Mouse (Mus musculus) frontal cortex, adult (tissue): ENCODE data around the gene Sertad2.

Source experiments
- ATAC-seq: cut with Nextera tagmentation; 2 replicates; pipeline ENCODE4 v1.9.2; 2017; ENCODE audit warnings: mild to moderate bottlenecking, moderate library complexity, mixed read lengths; ENCODE audit not compliant: low TSS enrichment

Gene Sertad2

DNA sequence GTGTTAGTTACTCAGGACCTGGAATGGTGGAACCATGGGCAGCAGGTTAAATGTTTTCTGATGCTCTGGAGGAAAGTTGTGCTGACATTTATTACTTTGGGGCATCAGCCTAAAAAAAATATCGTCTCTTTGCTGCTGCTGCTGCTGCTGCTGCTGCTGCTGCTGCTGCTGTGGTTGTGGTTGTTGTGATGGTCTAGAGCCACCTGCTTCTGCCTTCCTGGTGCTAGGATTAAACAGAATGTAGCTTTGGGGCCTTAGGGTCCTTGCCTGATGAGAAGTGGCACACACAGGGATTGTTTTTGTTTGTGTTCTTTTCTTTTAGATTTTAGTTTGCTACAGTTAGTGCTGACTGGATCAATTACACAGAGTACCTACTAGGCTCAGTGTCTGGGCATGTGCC lies 101.1 kb downstream of the Sertad2 start:
- ATAC-seq, result no peak

DNA sequence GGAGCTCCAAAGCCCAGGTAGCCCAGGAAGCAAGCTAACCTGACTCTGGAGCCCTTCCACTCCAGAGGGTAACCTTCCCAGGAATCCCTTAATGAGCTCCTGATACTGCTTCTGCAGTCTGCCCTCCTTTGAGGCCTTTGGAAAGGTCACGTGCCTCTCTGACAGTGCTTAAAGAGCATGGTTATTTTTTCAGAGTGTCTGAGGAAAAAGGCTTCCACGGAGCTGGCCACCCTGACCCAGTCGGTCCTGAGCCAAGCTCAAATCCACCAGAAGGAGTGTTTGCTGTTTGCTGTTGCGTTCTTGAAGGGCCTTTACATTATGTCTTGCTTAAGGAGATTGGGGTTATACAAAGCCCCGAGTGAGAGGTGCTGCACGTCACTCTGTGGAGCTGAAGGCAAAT lies 101.8 kb downstream of the Sertad2 start:
- ATAC-seq, result no peak

DNA sequence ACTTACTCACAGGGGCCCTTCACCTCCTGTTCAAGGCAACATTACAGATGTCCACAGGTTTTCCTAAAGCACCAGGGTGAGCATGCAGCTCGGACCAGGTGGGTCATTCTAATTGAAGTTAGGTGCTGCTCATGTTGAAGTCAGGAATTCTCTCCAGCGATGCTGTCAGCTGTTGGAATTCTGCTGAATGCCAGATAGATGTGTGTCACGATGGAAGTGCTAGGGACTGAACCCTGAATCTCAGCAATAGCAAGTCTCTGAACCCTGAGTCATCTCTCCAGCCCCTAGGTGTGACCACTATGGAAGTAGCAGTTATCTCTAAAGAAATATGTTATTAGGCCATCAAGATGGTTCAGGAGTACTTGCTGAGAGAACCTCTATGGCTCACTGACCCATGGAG lies 102.5 kb downstream of the Sertad2 start:
- no peak for ATAC-seq

DNA sequence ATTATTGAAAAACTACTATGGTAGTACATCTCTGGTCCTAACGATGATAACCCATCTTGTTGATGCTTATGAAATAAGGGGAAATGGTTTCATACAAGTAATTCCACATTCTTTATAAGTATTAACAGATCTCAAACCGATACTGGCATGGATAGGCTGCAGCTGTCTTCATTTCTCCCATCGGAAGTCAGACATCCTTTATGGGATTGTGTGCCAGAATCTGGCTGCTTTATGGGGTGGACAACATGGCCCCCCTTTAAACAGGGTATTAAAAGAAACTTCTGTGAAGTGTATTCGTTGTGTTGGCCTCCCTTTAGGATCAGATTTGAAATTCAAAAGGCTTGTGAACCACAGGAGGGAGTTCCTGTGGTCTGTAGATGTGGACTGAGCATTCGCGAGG lies 103.1 kb downstream of the Sertad2 start:
- no peak for ATAC-seq

DNA sequence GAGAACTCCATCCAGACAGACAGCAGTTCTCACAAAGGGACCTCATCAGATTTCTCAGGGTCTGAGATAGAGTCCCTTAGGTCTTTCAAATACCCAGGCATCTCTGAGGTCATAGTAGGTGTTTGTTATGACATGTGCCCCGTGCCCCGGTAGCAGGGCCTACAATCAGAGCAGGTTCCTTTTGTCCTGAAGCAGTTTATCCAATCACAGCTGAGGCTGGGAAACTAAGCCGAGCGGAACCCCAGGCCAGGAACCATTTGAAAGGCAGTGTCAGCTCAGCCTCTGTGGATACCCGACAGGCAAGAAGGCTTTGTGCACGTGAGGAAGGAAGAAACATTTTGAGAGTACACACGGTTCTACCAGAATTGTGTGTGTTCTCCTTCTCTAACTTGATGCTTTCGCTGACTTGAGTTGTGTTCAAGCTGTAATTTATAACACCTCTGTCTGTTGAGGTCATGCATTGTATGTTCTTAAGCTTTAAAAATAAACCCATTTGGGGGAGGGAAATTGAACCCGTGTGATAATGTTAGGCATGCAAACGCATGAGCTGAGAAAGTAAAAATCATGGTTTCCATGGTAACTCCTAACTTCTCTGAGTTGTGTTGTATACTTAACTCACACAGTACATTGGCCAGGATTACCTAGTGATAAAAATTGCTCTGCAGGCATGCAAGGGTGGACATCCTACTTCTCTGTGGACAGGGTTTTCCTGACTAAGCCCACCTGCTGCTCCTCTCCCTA lies 104.1 kb downstream of the Sertad2 start:
- peak; percentile 50 for ATAC-seq

DNA sequence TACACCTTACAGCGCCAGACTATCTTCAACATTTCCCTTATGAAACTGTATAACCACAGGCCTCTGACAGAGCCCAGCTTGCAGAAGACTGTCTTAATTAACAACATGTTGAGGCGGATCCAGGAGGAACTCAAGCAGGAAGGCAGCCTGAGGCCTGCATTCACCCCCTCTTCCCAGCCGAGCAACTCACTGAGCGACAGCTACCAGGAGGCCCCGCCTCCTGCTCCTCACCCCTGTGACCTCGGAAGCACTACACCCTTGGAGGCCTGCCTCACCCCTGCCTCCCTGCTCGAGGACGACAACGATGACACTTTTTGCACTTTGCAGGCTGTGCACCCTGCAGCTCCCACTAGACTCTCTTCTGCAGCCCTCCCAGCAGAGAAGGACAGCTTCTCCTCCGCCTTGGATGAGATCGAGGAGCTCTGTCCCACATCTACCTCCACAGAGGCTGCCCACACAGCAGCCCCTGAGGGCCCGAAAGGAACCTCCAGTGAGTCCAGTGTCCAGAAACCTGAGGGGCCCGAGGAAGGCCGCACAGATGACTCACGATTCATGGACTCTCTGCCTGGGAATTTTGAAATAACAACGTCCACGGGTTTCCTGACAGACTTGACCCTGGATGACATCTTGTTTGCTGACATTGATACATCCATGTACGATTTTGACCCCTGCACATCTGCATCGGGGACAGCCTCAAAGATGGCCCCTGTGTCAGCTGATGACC lies 105.0 kb downstream of the Sertad2 start:
- peak; percentile 70 for ATAC-seq

DNA sequence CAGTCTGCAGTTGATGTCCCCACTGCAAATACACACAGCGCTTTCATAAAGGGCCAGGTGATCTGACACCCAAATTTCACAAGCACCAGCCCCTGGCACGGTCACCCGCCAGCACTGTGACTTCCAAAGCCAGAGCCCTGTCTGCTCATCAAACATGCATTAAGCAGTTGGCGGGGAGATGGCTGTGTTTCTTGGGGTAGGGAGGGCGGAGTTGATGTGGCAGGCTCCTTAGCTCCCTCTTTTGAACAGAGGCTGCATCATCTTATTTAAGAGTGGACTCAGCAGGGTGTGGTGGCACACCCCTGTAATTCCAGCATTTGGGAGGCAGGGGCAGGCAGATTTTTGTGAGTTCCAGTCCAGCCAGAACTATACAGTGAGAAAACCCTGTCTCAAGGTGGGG lies 106.4 kb downstream of the Sertad2 start:
- ATAC-seq, result no peak

DNA sequence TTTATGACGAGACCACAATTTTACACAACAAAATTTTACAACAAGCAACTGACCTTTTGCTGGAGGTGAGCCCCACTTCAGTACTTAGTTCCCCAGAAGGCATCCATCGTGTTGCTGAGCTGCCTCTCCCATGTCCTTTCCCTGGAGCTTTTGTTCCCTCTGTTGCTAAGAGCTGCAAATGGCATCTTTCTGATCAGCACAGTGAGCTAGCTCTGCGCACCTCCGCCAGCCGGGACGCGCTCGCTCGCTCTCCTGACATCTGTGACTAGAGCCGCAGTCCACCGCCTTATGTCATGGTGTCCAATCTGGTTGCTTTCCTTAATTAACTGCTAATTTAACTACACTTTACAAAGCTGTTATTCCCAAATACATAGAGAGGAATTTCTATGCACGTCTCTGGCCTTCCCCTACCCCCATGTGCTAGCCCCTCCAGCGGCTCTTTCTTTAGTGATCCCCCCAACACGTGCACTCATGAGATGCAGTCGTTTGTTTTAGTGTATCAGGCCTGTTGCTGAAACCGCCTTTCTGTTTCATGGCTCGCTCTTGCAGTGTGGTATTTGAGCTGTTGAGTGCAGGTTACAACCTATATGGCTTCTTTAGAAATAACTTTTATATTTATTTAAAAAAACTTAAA lies 107.1 kb downstream of the Sertad2 start:
- no peak for ATAC-seq

DNA sequence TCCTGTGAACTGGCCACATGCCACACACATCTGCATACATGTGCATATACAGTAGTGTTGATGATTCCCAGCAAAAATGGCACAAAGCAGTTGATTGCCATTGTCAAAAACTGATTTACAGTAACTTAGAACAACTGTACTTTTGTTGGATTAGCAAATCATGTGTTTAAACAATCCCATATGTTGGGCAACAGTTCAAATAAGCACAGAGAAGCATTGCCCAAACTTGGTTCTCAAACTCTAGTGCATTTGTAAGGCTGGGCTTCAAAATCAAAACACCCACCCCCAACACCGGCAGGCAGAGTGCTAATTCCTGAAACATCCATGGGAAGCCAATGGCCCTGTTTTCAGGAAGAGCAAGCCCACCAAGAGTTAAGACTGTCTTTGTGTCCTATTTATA lies 108.1 kb downstream of the Sertad2 start:
- ATAC-seq, result no peak

DNA sequence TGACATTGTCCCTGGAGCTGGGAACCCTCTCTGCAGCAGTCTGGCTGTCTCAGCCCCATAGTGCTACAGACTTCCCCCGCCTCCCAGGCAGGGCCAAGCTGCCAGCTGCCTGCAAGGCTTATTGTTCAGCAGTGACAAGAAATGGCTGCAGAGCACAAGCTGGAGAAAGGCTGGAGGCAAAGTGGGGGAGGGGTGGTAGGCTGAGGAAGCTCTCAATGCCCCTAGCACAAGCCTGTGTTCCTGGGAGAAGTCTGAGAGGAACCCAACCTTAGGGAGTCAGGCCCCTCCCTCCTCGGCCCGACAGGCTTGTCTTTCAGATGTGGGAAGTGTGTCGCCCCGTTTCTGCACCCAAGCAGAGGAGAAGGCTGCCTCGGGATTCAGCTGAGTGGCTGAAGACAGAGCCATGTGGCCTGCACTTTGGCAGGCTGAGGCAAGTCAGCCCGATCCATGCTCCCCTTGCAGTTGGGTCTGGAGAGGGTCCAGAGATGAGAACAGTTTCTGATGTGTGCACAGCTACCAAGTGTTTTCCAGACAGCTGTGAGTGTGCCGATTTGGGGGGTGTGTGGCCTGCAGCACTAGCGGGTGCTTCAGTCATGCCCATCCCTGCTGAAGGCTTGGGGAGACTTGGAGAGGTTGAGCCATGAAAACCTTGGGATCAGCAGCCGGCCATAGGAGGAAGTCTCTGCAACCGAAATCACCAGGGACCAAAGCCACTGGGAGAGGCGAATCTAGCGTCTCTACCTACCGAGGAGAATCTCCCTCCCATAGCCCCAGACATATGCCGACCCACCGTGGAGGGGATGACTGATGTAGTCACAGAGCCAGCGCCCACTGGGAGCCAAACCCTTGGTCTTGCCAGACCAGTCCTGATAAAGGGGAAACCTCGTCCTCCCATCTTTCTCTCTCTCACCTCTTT lies 113.0 kb downstream of the Sertad2 start:
- peak; percentile 84 for ATAC-seq

DNA sequence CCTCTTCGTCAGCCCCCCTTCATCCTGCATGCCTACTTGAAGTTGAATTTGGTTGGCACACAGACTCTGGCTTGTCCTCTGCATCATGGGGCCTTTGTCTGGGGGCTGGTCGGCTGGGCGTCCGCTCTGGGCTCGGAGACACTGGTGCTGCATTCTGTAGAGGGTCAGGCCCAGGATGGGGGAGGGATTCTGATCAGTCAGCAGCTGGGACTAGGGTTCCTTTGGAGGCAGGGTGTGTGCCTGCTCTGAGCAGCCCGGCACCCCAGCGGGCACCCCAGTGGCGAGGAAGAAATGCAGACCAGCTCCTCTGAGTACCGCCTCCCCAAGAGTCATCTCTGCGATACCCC lies 113.6 kb downstream of the Sertad2 start:
- no peak for ATAC-seq

DNA sequence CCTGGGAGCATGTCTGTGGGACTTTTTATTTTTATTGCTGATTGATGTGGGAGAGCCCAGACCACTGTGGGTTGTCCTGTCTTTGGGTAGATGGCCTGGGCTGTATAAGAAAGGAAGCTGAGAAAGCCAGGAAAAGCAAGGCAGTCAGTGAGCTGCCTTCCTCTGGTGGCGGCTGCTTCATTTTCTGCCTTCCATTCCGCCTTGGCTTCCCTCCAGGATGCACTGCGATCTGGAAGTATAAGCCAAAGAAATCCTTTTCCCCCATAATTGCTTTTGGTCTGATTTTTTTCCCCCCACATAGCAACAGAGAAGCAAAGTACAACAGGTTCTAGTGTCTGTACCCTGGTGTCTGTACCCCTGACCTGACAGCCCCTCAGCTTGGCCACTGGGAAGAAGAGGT lies 116.0 kb downstream of the Sertad2 start:
- ATAC-seq, result no peak

DNA sequence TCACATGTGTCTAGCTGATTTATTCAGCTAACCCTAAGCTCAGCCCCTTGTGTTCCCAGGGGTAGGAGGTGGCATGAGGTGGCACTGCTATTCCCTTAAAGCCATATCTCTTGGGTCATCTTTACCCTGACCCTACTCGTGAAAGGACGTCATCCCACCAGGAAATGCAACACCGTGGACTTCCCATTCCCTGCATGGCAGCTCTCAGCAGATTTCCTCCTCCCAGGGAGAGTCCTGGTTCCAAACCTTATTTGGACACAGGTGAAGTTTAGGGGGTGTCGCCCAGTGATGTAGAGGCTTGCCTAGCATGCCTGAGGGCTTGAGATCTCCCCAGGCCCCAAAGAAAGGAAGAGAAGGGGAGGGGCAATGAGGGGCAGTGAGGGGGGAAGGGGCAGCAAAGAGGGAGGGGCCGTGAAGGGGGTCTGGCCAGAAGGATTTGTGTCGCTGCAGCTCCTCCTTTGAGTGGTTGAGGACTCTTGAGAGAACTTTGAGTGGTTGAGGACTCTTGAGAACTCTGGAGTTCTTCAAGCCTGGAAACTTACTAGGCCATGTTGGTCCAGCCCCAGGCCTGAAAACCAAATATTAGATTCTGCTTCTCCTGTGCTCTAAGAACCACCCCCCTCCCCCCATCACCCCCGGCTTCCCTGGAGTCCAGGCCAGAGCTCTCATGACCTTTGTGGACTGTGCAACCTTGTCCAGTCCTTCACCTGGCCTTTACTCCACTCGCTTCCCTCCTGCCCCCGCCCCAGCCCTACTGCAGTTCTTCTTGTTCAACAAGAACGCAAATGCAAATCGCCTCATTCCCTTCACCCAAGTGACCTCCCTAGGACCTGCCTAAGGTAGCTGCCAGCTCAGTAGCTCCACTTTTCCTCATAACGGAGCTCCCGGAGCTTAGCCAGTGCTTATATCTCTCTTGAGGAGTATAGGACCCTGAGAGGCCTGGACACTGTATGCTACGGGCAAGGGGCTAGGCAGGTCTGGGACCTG lies 117.4 kb downstream of the Sertad2 start:
- no peak for ATAC-seq

DNA sequence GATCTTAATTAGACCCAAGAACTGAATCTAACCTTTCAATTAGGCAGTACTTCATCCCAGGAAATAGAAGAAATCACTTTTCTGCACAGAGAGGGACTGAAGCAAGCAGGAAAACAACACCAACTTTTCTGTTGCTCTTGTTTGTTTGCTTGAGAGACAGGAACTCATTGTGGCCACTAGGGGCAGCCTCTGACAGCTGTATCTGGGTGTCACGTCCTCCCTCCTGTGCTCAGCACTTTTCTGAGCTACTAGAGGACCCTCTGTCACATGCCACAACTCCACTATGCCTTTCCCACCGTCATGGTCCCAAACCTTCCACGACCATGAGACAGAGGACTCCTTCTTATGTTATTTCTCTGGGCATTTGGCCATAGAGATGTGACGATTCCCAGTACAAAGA lies 118.6 kb downstream of the Sertad2 start:
- peak; percentile 49 for ATAC-seq

DNA sequence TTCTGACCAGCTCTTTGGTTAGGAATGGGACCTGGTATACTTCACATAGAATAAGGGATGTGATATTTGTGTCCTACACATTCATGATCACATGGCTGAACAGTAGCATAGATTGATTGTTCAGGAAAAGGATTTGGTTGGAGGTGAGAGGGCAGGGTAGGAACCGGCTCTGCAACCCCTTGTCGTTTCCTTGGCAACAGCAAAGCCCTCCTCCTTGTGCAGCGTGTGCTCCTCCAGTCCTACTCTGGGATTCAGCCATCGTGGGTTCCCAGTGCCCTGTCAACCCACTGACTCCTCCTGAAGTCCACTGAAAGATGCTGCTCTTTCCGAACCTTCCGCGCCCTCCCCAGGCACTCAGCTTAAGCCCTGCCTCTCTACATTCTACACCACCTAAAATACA lies 119.8 kb downstream of the Sertad2 start:
- no peak for ATAC-seq

DNA sequence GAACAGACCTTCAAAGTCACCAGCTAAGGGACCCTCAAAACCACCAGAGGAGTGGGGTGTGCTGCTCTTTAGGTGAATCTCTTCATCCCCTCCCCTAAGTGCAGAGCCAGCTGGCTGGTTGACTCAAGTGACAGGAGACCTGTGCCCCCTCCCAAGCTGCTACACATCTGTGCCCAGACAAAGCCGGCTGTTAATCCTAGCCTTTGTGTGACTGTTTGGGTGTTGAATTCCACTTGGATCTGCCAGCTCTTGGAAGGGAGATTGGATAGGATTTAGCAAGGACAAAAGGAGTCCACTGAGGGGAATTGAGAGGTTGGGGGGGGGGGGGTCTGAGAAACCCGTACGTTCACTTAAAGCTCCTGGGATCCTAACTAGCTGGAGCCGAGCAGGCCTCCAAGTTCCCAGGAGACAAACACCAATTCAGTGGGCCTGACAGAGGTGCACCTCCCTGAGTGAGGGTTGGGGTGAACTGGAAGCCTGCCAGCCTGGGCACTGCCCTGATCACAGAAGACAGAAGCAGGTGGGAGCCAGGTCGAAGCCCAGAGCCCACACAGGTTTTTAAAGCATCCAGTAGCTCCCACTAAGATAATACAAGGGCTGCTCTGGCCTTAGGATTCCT lies 120.6 kb downstream of the Sertad2 start:
- no peak for ATAC-seq

DNA sequence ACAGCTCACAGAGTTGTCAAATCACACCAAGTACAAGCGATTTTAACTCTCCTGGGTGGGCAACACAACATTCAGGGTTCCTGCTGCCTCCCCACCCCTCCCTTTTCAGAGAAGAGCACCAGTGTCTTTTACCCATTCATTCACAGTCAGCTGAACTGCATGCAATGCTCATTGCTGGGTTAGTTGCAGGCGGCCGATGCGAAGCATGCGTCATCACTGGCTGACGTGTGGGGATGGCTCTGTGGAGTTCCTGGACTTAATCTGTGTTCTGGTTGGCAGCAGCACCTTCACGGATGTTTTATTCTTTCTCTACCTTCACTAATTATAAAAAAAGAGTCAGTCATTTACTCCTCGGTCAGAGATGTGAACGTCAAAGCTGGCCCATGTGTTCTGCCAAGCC lies 121.8 kb downstream of the Sertad2 start:
- ATAC-seq, result peak; percentile 90

DNA sequence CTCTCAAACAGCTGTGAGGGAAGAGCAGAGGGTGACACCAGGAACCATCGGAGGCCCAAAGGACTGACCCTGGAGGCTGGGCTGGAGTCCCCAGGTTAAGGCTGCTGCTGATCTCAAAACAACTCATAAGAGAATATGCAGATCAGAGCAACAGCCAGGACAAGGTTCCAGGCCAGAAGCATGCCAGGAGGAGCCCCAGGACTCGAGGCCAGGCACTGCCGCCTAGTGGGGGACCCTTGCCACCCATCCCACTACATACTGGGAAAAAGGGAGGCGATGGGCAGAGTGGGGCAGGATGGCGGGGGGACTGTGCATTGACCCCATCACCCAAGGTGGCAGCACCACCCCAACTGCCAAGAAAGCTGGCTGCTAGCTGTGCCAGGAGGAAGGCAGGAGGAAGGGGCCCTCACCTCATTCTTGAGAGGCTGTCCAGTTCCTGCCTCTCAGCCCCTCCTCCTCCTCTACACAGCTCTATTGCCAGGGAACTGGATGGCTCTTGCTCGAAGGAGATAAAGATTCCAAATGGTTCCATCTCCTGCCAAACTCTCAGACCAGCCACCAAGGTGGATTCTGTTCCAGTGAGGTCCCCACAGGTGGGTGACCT lies 128.8 kb downstream of the Sertad2 start:
- ATAC-seq, result no peak

DNA sequence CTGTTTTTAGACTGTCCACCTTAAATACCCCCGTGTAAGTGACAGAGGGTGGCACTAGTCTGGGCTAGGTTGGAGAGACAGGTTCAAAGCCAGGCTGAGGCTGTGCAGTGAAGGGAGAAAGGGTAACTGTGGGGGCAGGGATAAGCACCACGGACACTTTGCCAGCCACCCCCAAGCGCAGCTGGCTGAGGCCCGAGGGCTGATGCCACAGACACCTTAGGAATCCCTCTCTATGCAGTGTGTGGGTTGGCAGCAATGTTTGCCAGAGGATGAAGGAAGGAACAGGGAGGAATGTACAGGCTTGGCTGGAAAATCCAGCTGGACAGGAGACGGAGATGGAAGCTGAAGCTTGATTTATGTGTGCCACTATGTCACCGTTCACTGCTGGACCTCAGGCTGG lies 129.5 kb downstream of the Sertad2 start:
- ATAC-seq, result peak; percentile 52

DNA sequence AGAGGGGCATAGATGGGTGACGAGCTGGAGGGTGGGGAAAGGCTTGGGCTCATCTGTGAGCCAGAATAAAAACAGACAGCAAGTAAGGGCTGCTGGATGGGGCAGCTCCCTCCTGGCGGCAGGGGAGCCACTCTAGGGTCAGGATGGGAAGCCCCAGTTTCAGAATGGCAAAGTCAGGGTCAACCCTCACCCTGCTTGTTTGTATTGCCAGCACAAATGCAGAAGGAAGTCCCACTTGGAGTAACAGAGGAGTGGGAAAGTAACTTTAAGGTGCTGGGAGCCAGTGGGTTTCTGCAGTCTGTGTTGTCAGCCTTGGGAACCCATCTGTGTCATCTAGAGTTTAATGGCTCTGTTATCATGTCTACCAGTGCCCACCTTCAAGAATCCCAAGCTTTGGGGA lies 136.3 kb downstream of the Sertad2 start:
- no peak for ATAC-seq
